Mouse (Mus musculus): ENCODE measurements at regions not wholly inside any gene's neighbourhood (a gene's known extent, or its start where the extent isn't known, plus 50 kb on each side); places are given as distances from the start of the nearest gene placed in this dataset.

GRCm38 (mm10) chr2:115069704-115070103, 414.9 kb upstream of the Dph6 start:
- TF ChIP-seq MYOG (IDR thresholded peaks at IDR 0.05; ENCODE audit: control insufficient read depth in 1 of 3, insufficient read depth in 1 of 3, insufficient read length in 2 of 3, low read depth in 2 of 3) (no peak), SRF (IDR thresholded peaks at IDR 0.05; ENCODE audit: control insufficient read depth, insufficient read length, low read depth) (no peak), POLR2A (IDR thresholded peaks at IDR 0.05; ENCODE audit: insufficient read length, low read depth) (no peak), TCF12 (IDR thresholded peaks at IDR 0.05; ENCODE audit: insufficient read depth, poor library complexity, severe bottlenecking) (no peak), MAX (IDR thresholded peaks at IDR 0.05; ENCODE audit: low read depth) (no peak), USF1 (IDR thresholded peaks at IDR 0.05; ENCODE audit: low read depth) (no peak), POLR2AphosphoS2 (IDR thresholded peaks at IDR 0.05; ENCODE audit: insufficient read length, low read depth) (no peak), REST (IDR thresholded peaks at IDR 0.05; ENCODE audit: insufficient read depth, insufficient read length) (no peak), TCF3 (IDR thresholded peaks at IDR 0.05; ENCODE audit: insufficient read length, low read depth) (no peak), CEBPB (IDR thresholded peaks at IDR 0.05; ENCODE audit: insufficient read depth, poor library complexity, severe bottlenecking) (no peak)

All from myocyte (in vitro differentiated cells).